Mouse (Mus musculus) thymus, postnatal 10 days (tissue): ENCODE data around the gene Prss12.

Source experiments
- DNase-seq, 2 experiments: peaks; one replicate each; pipeline ENCODE4 v3.0.0; 2021; ENCODE audit warnings: low spot score in 2 of 2

The Prss12 gene

DNA sequence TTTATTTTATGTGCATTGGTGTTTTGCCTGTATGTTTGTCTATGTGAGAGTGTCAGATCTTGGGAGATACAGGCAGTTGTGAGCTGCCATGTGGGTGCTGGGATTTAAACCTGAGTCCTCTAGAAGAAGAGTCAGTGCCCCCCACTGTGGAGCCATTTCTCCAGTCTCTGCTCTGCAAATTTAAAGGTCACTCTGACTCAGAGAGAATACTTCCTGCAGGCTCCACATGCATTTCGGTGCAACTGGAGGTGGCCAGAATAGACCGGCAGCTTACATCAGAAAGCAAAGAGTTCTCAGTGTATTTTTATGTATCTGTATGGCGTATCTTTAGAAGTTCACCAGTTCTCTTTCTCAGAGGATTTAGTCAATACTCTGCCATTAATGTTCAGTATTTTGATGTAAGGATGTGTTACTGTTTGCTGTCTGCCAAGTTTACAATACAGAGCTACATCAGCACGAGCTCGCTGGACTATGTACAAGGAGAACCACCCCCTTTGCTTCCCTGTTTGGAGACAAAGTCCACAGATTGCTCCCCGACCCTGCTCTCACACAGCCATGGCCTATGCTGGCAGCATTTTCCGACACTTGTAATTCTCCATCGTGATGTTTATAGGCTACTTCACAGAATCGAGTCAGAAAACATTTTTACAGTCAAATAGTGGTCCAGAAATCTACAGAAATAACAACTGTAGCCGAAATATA, 81.2 kb downstream of the Prss12 start:
- no peak for DNase-seq

DNA sequence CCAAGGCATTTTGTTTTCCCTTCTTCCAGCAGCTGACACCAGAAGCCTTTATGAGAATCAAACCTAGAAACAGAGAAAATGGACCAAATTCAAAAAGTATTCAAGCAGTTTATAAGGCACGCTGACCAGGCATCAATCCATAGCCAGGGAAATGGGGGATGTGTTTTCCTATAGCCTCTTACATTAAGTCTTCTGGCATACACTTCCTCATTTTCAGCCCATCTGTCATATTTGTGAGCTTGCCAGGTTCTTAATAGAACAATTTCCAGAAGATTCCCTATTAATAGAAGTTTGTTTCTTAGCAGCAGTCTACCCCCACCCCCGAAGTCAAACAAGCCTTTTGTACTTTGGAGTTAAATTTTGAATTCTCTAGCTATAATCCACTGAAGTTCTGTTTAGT, 84.4 kb downstream of the Prss12 start:
- no peak for DNase-seq

DNA sequence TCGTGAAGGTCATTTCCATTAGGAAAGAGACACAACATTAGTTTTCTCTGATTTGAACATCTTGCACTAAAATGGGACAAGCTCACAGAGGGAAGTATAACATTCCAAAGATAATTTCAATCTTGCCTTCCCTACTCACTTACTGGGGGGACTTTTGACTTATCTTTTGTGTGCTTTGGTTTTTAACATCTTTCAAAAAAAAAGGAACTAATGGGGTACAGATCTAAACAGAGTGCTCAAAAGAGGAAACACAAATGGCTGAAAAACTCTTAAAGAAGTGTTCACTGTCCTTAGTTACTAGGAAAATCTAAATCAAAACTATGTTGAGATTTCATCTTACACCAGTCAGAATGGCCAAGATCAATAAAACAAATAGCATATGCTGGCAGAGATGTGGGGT, 90.6 kb downstream of the Prss12 start:
- DNase-seq: no peak

DNA sequence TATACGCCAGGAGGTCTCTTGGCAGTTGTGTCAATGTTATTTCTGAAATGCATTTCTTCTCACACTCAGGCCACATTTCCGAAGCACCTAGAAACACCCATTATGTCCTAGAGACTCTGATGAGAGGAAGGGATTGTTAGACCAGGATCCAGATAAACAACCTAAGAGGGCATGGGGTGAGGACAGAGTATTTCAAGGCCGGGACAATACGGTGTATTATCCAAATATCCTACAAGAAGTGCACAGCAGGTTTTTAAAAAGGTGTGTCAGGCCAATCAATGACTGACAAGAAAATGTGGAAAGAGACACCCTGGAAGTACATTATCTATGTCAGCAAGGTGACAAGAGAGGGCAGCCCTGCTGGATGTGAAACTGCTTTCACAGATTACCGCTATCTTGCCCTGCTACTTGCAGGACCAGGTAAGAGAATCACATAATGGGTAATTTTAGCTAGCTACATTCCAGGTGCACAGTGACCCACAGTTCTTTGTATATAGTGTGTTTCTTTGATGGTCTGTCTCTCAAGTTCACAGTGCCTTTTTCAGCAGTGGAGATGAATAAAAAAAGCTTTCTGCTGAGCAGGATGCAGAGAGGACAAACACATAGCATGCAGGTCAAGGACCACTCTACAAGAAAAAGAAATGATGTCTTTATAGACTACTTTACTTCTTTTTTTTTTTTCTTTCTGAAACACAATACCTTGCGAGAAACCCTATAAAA, 97.0 kb downstream of the Prss12 start:
- no peak for DNase-seq

DNA sequence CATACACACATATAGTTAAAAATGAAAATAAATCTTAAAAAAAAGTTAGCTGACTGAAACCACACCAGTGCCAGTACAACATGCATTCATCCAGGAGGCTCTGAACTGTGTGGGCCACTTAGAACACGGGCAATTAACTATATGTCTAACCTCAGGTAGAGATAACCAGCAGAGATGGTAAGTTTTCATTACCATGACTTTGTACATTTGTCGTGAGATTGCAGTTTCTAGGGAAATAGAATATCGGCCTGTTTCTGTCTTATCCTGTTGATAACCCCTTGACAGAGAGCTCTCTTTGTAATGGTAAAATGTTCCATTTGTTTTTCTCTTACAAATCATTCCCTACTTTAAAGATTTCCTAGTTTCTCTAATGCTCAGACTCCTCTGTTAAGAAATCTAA, 103.8 kb downstream of the Prss12 start:
- no peak for DNase-seq

DNA sequence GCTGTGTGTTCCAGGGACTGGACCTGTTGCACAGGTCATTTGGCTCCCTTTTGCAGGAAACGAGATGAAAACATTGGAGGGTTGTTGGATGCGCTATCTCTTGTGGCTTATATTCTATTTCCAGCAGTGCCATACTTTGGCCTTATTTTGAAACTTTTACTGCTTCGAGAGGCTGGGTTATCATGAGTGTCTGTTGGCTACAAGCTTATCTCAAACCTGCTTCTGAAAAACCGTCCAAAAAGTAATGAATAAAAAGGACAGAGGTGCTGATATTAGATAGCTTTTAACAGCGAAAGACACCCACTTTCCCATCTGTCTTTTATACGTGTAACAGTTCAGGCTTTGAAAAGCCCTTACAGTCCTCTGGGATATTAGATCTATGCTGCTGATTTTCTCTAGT, 107.2 kb downstream of the Prss12 start:
- no peak for DNase-seq

DNA sequence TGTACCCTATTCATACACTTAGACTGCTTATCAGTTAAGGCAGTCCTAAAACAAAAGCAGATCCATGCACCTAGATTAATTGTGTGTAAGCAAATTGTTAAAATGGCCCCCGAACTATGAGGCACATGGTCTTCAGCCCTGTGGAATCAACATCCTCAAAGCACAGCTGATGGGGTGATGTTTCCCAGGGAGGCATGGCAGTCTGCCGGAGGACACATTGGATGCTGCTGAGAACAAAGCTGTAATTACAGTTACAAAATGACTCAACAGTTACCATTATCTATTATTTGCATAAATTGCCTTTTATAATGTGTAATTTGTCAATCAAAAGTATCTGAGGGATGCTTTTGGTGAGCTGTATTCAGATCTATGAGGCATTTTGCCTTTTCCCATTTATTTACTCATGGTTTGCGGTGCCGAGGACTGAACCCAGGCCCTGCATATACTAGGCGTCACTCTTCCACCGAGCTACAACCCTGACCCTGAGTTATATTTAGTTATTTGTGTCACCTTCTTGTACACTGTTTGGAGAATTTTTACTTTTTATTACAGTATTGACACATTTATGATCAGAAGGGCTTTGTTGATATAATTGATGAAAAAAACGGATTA, 108.6 kb downstream of the Prss12 start:
- DNase-seq: no peak
